Mouse (Mus musculus) liver, postnatal 0 days (tissue): ENCODE measurements around the gene Zbtb46.

Experiments used
- CTCF ChIP-seq: sonication (generic); IDR thresholded peaks from 2 replicates; pipeline ENCODE4 v1.5.1; 2016; ENCODE audit warnings: antibody characterized with exemption, low read depth
- EP300 ChIP-seq: IDR thresholded peaks from 2 replicates; pipeline ENCODE4 v1.6.1; 2016; ENCODE audit warnings: antibody characterized with exemption, low read depth, mild to moderate bottlenecking

DNA sequence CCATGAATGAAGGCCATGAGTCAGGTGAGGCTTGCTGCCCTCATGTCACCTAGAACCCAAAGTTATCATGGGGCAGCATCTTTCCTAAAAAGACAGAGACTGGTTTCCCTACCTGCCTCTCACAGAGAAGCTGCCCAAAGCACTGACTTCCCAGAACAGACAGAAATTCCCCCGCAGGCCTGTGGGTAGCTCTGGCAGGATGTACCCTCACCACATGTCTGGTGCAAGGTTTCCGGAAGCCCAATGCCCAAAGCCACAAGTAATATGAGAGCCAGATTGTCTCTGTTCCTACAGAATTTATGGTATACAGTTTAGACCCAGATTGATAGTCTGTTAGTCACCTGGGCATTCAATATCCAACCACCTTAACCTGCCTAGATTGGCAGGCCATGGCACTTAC lies 16.2 kb downstream of the Zbtb46 start:
- TF ChIP-seq CTCF = no peak
- TF ChIP-seq EP300 = no peak
